34 mouse cellular contexts compared by ENCODE assay signal in genomic region chr7:52056954-52057353, GRCm38 (mm10). TPM values are rescaled to one million over a fixed set of nuclear protein-coding genes. Genes with fewer than 3 reads are reported as not detected.
A peak's percentile ranks its signal among the peaks of the same experiment; 100 is the strongest.
DNase-seq lines count a peak whose midpoint lies in the region; ATAC-seq lines count a peak whose summit lies in the region.
"Had no signal": no experiment of that assay in that cellular context is flagged by ENCODE, and none has a peak within 500 bp of the region (broad histone marks: within the 10 kb centered on the region; RNA-seq: fewer than 3 reads in every experiment).

No protein-coding gene starts in this region.

- H3K9ac ChIP-seq in hindbrain, embryonic 13.5 days = no peak overlapping the region
- H3K9ac ChIP-seq in hindbrain, embryonic 16.5 days (ENCODE audit: low read depth, low read length) = no peak overlapping the region
- H3K9ac ChIP-seq in forebrain, embryonic 13.5 days = no peak overlapping the region
- no peak overlapping the region for H3K9ac ChIP-seq in hindbrain, embryonic 15.5 days
- H3K9ac ChIP-seq: heart, embryonic 15.5 days; liver, embryonic 12.5 days; liver, postnatal 0 days; neural tube, embryonic 15.5 days had no signal

- H3K4me2 ChIP-seq in hindbrain, embryonic 13.5 days = no peak overlapping the region
- no peak overlapping the region for H3K4me2 ChIP-seq in hindbrain, embryonic 16.5 days (ENCODE audit: low read length)
- H3K4me2 ChIP-seq in forebrain, embryonic 13.5 days = no peak overlapping the region
- H3K4me2 ChIP-seq in hindbrain, embryonic 15.5 days = no peak overlapping the region
- H3K4me2 ChIP-seq: heart, embryonic 15.5 days; liver, embryonic 12.5 days; midbrain, embryonic 11.5 days; neural tube, embryonic 15.5 days had no signal

- no peaks in the 10 kb centered on the region for H3K27me3 ChIP-seq in hindbrain, embryonic 13.5 days
- H3K27me3 ChIP-seq in hindbrain, embryonic 16.5 days (replicated peaks; ENCODE audit: control insufficient read depth, insufficient read depth, low read length) = no peaks in the 10 kb centered on the region
- no peaks in the 10 kb centered on the region for H3K27me3 ChIP-seq in forebrain, embryonic 13.5 days
- H3K27me3 ChIP-seq in hindbrain, embryonic 15.5 days = no peaks in the 10 kb centered on the region
- H3K27me3 ChIP-seq: heart, embryonic 15.5 days; liver, embryonic 12.5 days; neural tube, embryonic 15.5 days had no signal

- peak; percentile 13 for DNase-seq in brain, adult 2 months (ENCODE audit: low read depth, low spot score)
- no peak for DNase-seq in kidney, adult 8-10 months
- DNase-seq in thymus, postnatal 0 days (ENCODE audit: low spot score) = no peak
- DNase-seq: adrenal gland, postnatal 14 days; cerebellum, adult 18-20 months; gastrocnemius, postnatal 25 days; heart, adult 11 months; kidney, adult 2 months; kidney, postnatal 10 days; layer of hippocampus, postnatal 36 days; left cerebral cortex, postnatal 4 days; liver, postnatal 0 days; lung, postnatal 36 days; right cerebral cortex, postnatal 4 days; thymus, adult 18-20 months; thymus, postnatal 36 days had no signal

- no peaks in the 10 kb centered on the region for H3K36me3 ChIP-seq in hindbrain, embryonic 13.5 days
- H3K36me3 ChIP-seq in hindbrain, embryonic 16.5 days (ENCODE audit: control insufficient read depth, insufficient read depth, low read length) = no peaks in the 10 kb centered on the region
- H3K36me3 ChIP-seq in forebrain, embryonic 13.5 days (ENCODE audit: poor library complexity, severe bottlenecking) = no peaks in the 10 kb centered on the region
- H3K36me3 ChIP-seq in hindbrain, embryonic 15.5 days = no peaks in the 10 kb centered on the region
- H3K36me3 ChIP-seq: heart, embryonic 10.5 days; heart, embryonic 15.5 days; liver, embryonic 12.5 days; neural tube, embryonic 15.5 days had no signal

- H3K9me3 ChIP-seq in hindbrain, embryonic 13.5 days = no peaks in the 10 kb centered on the region
- H3K9me3 ChIP-seq in hindbrain, embryonic 16.5 days (ENCODE audit: control insufficient read depth, low read length) = no peaks in the 10 kb centered on the region
- H3K9me3 ChIP-seq in forebrain, embryonic 13.5 days (replicated peaks) = no peaks in the 10 kb centered on the region
- H3K9me3 ChIP-seq in hindbrain, embryonic 15.5 days = no peaks in the 10 kb centered on the region
- H3K9me3 ChIP-seq: heart, embryonic 10.5 days; heart, embryonic 15.5 days; liver, embryonic 12.5 days; neural tube, embryonic 15.5 days had no signal

- WGBS in hindbrain, embryonic 13.5 days = 72% methylated on average over 2 of the region's 2 CpGs
- 57% methylated on average over 2 of the region's 2 CpGs for WGBS in hindbrain, embryonic 16.5 days
- 64% methylated on average over 2 of the region's 2 CpGs for WGBS in forebrain, embryonic 13.5 days
- WGBS in hindbrain, embryonic 15.5 days = 60% methylated on average over 2 of the region's 2 CpGs

- H3K4me3 ChIP-seq in hindbrain, embryonic 13.5 days = no peak overlapping the region
- H3K4me3 ChIP-seq in hindbrain, embryonic 16.5 days (ENCODE audit: low read length) = no peak overlapping the region
- no peak overlapping the region for H3K4me3 ChIP-seq in forebrain, embryonic 13.5 days
- H3K4me3 ChIP-seq in hindbrain, embryonic 15.5 days = no peak overlapping the region
- H3K4me3 ChIP-seq: heart, embryonic 10.5 days; heart, embryonic 15.5 days; liver, embryonic 12.5 days; neural tube, embryonic 15.5 days had no signal

- H3K4me1 ChIP-seq in hindbrain, embryonic 13.5 days (replicated peaks) = 0 out of 2 replicates have a peak, but pooled peaks cover 4% of the 10 kb centered on the region
- no peaks in the 10 kb centered on the region for H3K4me1 ChIP-seq in hindbrain, embryonic 16.5 days (ENCODE audit: control insufficient read depth, insufficient read depth, low read depth, low read length)
- no peaks in the 10 kb centered on the region for H3K4me1 ChIP-seq in forebrain, embryonic 13.5 days
- no peaks in the 10 kb centered on the region for H3K4me1 ChIP-seq in hindbrain, embryonic 15.5 days (replicated peaks)
- H3K4me1 ChIP-seq: heart, embryonic 10.5 days; heart, embryonic 15.5 days; liver, embryonic 12.5 days; neural tube, embryonic 15.5 days had no signal

- H3K27ac ChIP-seq in hindbrain, embryonic 13.5 days = no peak overlapping the region
- no peak overlapping the region for H3K27ac ChIP-seq in hindbrain, embryonic 16.5 days (ENCODE audit: low read depth, low read length)
- no peak overlapping the region for H3K27ac ChIP-seq in forebrain, embryonic 13.5 days
- no peak overlapping the region for H3K27ac ChIP-seq in hindbrain, embryonic 15.5 days (replicated peaks)
- H3K27ac ChIP-seq: heart, embryonic 10.5 days; heart, embryonic 15.5 days; liver, embryonic 12.5 days; neural tube, embryonic 15.5 days; stomach, postnatal 0 days had no signal

- peak; percentile 7; the same call in 1 of the 2 replicates for ATAC-seq in hindbrain, embryonic 13.5 days (ENCODE audit: low FRiP score)
- ATAC-seq in hindbrain, embryonic 16.5 days = no peak
- peak; percentile 94 for ATAC-seq in forebrain, embryonic 13.5 days
- ATAC-seq in hindbrain, embryonic 15.5 days (ENCODE audit: low FRiP score, low read depth) = peak; percentile 42; the same call in 1 of the 2 replicates
- ATAC-seq: inflammation-experienced regulatory T-cells, adult 6 months; liver, embryonic 12.5 days; liver, postnatal 0 days; Patski had no signal

RNA-seq across cellular contexts. Expression of gene 1700015G11Rik, which starts 41.4 kb away (rescaled TPM):
- polyA plus RNA-seq in hindbrain, embryonic 13.5 days (2015; fragmentation: Nextera tagmentation; extraction: Ambion mirVana) = not detected in 2 replicates
- not detected in 2 replicates for polyA plus RNA-seq in hindbrain, embryonic 16.5 days (2015; fragmentation: Nextera tagmentation; extraction: Ambion mirVana)
- not detected in 2 replicates for polyA plus RNA-seq in forebrain, embryonic 13.5 days (2015; fragmentation: Nextera tagmentation; extraction: Ambion mirVana)
- not detected in 2 replicates for polyA plus RNA-seq in hindbrain, embryonic 15.5 days (2015; fragmentation: Nextera tagmentation; extraction: Ambion mirVana)
- 0.57 TPM in 1 of 2 replicates, not detected in the other for polyA plus RNA-seq in thymus, postnatal 0 days (2015; fragmentation: Nextera tagmentation; extraction: Ambion mirVana)
- polyA plus RNA-seq: embryonic facial prominence, embryonic 14.5 days; frontal cortex, adult 2 months; heart, embryonic 10.5 days; heart, embryonic 15.5 days; inflammation-experienced regulatory T-cells, adult 6 months; kidney, adult 2 months; large intestine, adult 2 months; limb, embryonic 14.5 days; liver, embryonic 12.5 days; liver, postnatal 0 days; lung, embryonic 16.5 days; midbrain, embryonic 11.5 days; neural tube, embryonic 15.5 days; Patski; spleen, adult 2 months; stomach, postnatal 0 days had no signal

RNA-seq across cellular contexts. Expression of gene Svip, which starts 51.1 kb away (rescaled TPM):
- 21.4 and 22.5 TPM in 2 replicates for polyA plus RNA-seq in hindbrain, embryonic 13.5 days (2015; fragmentation: Nextera tagmentation; extraction: Ambion mirVana)
- polyA plus RNA-seq in hindbrain, embryonic 16.5 days (2015; fragmentation: Nextera tagmentation; extraction: Ambion mirVana) = 19.8 and 22.7 TPM in 2 replicates
- polyA plus RNA-seq in forebrain, embryonic 13.5 days (2015; fragmentation: Nextera tagmentation; extraction: Ambion mirVana) = 22.0 and 22.3 TPM in 2 replicates
- polyA plus RNA-seq in hindbrain, embryonic 15.5 days (2015; fragmentation: Nextera tagmentation; extraction: Ambion mirVana) = 18.8 and 19.7 TPM in 2 replicates
- polyA plus RNA-seq in thymus, postnatal 0 days (2015; fragmentation: Nextera tagmentation; extraction: Ambion mirVana) = 1.6 and 1.8 TPM in 2 replicates
